Mouse (Mus musculus): ENCODE results near the gene Kmt2a.

Gene Kmt2a

GRCm38 (mm10) chr9:44819920-44820827, 60.9 kb downstream of the Kmt2a start:
- no peak for DNase-seq (ENCODE audit: low read depth, low spot score)

DNA sequence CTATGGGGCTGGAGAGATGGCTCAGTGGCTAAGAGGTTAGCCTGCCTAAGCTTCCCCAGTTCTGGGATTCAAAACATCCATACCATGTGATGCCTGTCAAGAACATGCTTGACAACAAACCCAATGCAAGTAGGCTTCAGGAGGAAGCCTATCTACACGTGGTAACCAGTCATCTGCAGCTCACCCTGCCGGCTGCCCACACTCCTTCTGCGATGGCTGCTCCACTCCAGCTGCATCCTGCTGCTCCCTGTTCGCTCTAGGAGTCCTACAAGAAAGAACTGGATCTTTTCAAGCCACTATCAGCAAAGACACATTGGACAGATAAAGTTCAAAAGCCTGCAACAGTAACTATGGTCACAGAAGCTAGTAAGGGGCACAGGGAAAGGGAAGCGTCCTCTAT, 63.6 kb downstream of the Kmt2a start:
- no peak for DNase-seq (ENCODE audit: low read depth, low spot score)

DNA sequence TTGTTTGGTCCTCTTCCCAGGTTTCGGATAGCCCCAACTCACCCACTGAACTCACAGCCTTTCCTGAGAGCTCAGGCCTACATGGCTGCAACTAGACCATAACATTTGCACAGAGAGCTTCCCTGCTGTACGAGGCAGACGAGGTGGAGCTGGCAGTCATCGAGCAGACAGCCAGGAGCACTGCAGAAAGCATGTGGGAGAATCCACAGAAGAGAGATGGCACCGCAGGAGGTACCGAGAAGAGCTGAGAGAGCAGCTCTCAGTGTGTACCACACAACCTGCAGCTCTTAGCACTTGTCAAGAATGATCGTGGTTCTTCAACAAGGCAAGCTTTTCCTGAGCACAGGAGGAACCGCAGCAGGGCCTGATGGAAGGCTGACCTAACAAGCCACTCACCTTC, 66.9 kb downstream of the Kmt2a start:
- no peak for DNase-seq (ENCODE audit: low read depth, low spot score)

DNA sequence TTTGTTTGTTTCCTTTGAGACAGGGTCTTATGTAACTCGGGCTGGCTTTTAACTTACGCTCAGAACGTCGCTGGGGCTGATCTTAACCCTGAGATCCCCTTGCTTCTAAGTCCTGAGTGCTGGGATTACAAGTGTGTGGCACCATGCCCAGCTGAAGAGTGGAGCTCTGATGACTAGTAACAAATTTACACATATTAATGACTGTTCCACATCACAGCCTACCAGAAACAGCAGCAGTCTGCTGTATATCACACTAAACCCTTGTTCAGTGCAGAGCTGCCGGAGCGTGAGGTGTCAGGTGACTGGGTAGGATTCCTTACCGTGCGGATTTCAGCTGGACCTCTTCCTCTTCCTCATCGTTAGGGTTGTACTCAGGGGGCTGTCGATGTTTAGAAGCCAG, 70.8 kb downstream of the Kmt2a start:
- no peak for DNase-seq (ENCODE audit: low read depth, low spot score)

GRCm38 (mm10) chr9:44807778-44808177, 73.3 kb downstream of the Kmt2a start:
- no peak for DNase-seq (ENCODE audit: low read depth, low spot score)

DNA sequence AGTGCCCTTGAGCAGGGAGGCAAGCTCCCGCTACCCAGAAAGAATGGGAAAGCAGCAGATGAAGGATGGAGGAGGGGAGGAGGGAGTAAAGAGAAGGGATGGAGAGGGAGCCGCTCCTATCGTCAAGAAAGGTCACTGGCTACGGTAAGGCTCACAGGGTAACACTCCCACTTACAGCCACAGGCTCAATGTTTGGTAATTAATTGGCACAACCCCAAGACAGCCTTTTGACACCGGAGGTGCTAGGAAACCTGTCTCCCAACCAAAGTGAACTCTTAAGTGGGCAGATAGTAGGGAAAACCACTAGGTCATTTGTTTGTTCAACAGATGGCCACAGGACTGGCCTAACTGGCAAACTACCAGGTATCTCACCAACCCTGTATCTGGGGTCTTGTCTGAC, 74.0 kb downstream of the Kmt2a start:
- DNase-seq (ENCODE audit: low read depth, low spot score) = no peak

GRCm38 (mm10) chr9:44805536-44805935, 75.6 kb downstream of the Kmt2a start:
- DNase-seq (ENCODE audit: low read depth, low spot score) = no peak

- no peak for DNase-seq (ENCODE audit: low read depth, low spot score)
Measured at GRCm38 (mm10) chr9:44804678-44805077, 76.4 kb downstream of the Kmt2a start.

- no peak for DNase-seq (ENCODE audit: low read depth, low spot score)
Measured at GRCm38 (mm10) chr9:44802808-44803450, 78.2 kb downstream of the Kmt2a start, which contains the start of gene Ttc36. Gene Ttc36 (minus strand): TSS chr9:44803072.

- no peak for DNase-seq (ENCODE audit: low read depth, low spot score)
Measured at GRCm38 (mm10) chr9:44801669-44802068, 79.4 kb downstream of the Kmt2a start.

GRCm38 (mm10) chr9:44799958-44800324, 81.2 kb downstream of the Kmt2a start:
- DNase-seq (ENCODE audit: low read depth, low spot score) = no peak

DNA sequence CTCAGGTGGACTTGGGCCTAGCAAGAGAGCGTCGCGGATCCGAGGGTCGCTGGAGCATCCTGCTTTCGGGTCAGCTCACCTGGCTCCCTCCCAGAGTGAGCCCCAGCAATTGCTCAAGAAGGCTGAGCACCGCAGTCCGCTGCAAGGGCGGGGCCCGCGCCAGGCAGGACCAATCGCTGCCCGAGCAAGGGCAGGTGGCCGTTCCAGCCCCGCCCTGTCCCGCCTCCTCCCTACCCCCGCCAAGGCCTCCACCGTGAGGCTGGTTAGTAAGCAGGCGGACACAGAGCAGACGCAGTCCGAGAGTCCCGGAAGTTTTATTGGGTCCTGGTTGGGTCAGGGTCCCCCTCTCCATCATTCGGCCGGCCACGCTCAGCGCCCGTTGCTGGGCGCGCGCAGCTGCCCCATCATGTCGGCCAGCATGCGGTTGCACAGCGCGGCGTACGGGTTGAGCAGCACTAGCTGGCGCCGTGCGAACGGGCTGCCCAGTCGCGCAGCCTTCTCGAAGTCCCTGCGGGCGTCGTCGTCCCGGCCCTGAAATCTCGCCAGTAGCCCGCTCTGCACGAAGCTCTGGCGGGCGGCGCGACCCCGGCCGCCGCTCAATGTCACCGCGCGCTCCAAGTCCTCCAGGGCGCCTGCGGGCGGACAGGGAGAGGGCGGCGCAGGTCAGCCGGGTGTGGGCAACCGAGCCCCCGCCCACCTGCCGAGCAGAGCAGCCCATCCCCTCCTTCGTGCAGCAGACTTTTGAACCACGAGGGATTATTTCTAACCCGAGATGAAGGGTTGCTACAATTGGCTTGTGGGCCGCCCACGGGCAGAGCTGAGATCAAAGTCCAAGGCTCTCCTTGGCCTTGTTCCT, 81.8 kb downstream of the Kmt2a start, which contains the start of gene Tmem25:
Tmem25 (minus strand) TSS at position 206 of the 856 bp plus-strand sequence.
- DNase-seq (ENCODE audit: low read depth, low spot score) = peak; percentile 87

DNA sequence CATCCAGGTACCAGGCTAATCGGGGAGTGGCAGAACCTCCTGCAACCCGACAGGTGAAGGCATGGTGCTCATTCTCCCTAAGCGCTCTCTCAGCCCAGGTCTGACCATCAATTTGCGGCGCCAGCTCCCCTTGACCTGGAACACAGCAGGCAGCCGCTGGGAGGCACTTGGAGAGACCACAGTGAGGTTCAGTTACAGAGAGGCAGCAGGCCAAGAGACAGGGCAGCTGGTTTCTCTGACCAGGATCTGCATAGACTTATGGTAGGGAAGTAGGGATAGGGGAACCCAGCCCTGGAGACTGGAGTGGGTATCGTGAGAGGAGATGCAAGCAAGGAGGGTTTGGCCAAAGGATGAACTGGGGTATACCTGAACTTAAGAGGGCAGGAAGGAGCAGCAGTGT, 82.8 kb downstream of the Kmt2a start:
- no peak for DNase-seq (ENCODE audit: low read depth, low spot score)

DNA sequence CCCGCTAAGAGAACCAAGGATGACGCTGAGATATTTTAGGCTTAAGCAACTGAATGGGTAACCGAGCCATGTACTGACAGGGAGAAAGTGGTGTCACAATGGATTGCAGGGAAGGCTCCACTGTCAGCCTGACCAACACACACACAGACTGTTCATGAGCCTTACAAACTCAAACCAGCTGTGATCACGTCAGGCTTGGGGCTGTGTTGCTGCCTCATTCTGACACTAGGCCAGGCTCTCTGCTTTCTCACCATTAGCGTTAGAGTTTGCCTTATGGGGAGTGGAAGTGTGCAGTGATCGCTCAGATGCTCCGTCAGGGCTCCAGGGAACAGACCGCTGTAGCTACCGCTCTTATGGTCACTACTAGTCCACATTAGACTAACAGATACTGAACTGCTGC, 88.3 kb downstream of the Kmt2a start:
- no peak for DNase-seq (ENCODE audit: low read depth, low spot score)

DNA sequence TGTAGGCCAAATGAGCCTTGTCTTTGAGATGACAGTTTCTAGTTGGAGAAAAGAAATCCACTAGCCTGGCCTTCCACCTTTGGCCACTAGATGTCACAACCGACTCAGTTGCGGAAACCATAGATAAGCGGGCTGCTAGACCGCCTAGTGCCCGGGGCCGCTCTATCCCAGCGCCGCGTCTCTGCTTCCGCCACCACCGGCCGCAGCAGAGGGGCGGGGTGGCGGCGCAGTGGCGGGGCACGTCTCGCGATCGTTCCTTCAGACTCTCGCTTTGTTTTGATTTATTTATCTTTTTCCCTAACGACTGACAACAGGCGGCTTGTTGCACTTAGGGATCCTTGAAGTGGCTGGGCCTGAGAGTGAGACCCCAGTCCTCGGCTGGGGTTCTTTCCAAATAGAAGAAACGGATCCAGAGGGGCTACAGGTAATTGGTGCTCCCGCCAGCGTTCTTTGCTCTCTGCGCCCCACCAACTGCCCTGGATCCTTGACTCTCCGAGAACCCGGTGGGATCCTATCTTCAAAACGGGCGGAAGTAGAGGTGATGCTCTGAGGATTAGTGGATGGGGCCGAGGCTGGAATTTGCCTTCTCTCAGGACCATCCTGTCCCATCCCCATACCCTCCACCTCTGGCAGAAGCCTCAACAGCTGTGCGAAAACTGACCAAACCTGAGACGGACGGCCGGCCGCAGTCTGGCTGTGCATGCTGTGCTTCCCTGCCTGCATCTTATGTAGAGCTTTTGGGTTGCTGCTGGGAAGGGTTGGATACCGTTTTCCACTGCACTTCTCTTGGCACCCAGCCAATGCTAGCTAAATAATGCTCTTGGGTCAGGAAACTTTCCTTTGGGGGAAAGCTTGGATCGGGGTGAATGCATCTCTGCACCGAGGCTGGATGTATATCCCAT, 108.1 kb downstream of the Kmt2a start:
- peak; percentile 96 for DNase-seq (ENCODE audit: low read depth, low spot score)

- no peak for DNase-seq (ENCODE audit: low read depth, low spot score)
Measured at GRCm38 (mm10) chr9:44772392-44772749, 108.7 kb downstream of the Kmt2a start.

DNA sequence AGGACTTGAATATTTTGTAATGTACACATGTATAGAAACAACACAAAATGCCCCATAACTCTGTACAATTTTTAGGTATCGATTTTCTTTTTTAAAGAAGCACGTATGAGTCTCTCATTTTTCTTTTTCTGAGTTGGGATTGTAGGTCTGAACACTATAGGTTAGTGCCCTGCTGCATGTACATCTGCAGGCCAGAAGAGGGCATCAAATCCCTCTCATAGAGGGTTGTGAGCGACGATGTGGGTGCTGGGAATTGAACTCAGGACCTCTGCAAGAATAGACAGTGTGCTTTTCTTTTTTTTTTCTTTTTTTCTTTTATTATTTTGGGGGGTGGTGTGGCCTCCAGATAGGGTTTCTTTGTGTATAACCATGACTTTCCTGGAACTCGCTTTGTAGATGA, 109.7 kb downstream of the Kmt2a start:
- peak; percentile 66 for DNase-seq (ENCODE audit: low read depth, low spot score)

DNA sequence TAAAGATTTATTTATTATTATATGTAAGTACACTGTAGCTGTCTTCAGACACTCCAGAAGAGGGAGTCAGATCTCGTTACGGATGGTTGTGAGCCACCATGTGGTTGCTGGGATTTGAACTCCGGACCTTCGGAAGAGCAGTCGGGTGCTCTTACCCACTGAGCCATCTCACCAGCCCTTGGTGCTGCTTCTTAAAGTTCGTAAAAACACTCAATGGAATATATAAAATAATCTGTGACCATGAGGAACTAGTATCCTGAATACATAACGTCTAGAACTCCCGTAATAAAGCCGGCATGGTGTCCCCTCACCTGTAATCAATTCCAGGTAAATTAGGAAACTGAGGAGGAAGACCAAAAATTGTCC, 113.1 kb downstream of the Kmt2a start:
- peak; percentile 24 for DNase-seq (ENCODE audit: low read depth, low spot score)

- DNase-seq (ENCODE audit: low read depth, low spot score) = peak; percentile 89
Measured at GRCm38 (mm10) chr9:44767101-44768028, 113.7 kb downstream of the Kmt2a start, which contains the start of the genes Arcn1 and Ift46. Gene Arcn1 (minus strand): TSS chr9:44767845. Gene Ift46 (plus strand): TSS chr9:44767908.

GRCm38 (mm10) chr9:44760873-44761272, 120.2 kb downstream of the Kmt2a start:
- DNase-seq (ENCODE audit: low read depth, low spot score) = no peak
